Mouse (Mus musculus) brain, embryonic 18.5 days (tissue): ENCODE data around the gene 4930556J24Rik.
"Not testable (repeated sequence)": the region's sequence is repeated elsewhere in the genome, so short reads cannot be mapped to it uniquely, and the experiment has no call there.

ENCODE experiments used
- DNase-seq: peaks from one replicate; pipeline ENCODE4 v3.0.0-alpha.2; 2012; ENCODE audit warnings: low read depth, low spot score

The 4930556J24Rik gene

GRCm38 (mm10) chr11:3973081-3973480, 3.5 kb downstream of the 4930556J24Rik start:
- no peak for DNase-seq

- no peak for DNase-seq
Measured at GRCm38 (mm10) chr11:3970361-3970760, 6.2 kb downstream of the 4930556J24Rik start.

GRCm38 (mm10) chr11:3969837-3970236, 6.7 kb downstream of the 4930556J24Rik start:
- DNase-seq: no peak

- DNase-seq: no peak
Measured at GRCm38 (mm10) chr11:3964416-3965172, 12.0 kb downstream of the 4930556J24Rik start.

- peak; percentile 86 for DNase-seq
Measured at GRCm38 (mm10) chr11:3963610-3964415, 12.8 kb downstream of the 4930556J24Rik start, which contains the start of gene Pes1. Gene Pes1, plus strand, starts transcription at chr11:3963975.

- DNase-seq: no peak
Measured at GRCm38 (mm10) chr11:3963155-3963554, 13.4 kb downstream of the 4930556J24Rik start.

- no peak for DNase-seq
Measured at GRCm38 (mm10) chr11:3961761-3962160, 14.8 kb downstream of the 4930556J24Rik start.

- DNase-seq: no peak
Measured at GRCm38 (mm10) chr11:3960901-3961300, 15.7 kb downstream of the 4930556J24Rik start.

GRCm38 (mm10) chr11:3955371-3955770, 21.2 kb downstream of the 4930556J24Rik start:
- DNase-seq: not testable (repeated sequence)

GRCm38 (mm10) chr11:3954876-3955275, 21.7 kb downstream of the 4930556J24Rik start:
- DNase-seq: not testable (repeated sequence)

- no peak for DNase-seq
Measured at GRCm38 (mm10) chr11:3946386-3946785, 30.2 kb downstream of the 4930556J24Rik start.

GRCm38 (mm10) chr11:3941371-3941770, 35.2 kb downstream of the 4930556J24Rik start:
- DNase-seq: no peak

- no peak for DNase-seq
Measured at GRCm38 (mm10) chr11:3937321-3937874, 39.2 kb downstream of the 4930556J24Rik start.

GRCm38 (mm10) chr11:3936318-3936717, 40.3 kb downstream of the 4930556J24Rik start:
- no peak for DNase-seq

- DNase-seq: no peak
Measured at GRCm38 (mm10) chr11:3935135-3935534, 41.4 kb downstream of the 4930556J24Rik start.

GRCm38 (mm10) chr11:3933756-3934285, 42.8 kb downstream of the 4930556J24Rik start:
- no peak for DNase-seq

GRCm38 (mm10) chr11:3931511-3932211, 44.9 kb downstream of the 4930556J24Rik start, which contains the start of gene Tcn2:
Gene Tcn2, minus strand, starts transcription at chr11:3932159.
- no peak for DNase-seq

GRCm38 (mm10) chr11:3930931-3931330, 45.6 kb downstream of the 4930556J24Rik start:
- DNase-seq: no peak

- no peak for DNase-seq
Measured at GRCm38 (mm10) chr11:3930019-3930418, 46.6 kb downstream of the 4930556J24Rik start.

GRCm38 (mm10) chr11:3925916-3926315, 50.7 kb downstream of the 4930556J24Rik start:
- DNase-seq: no peak

GRCm38 (mm10) chr11:3922731-3923130, 53.8 kb downstream of the 4930556J24Rik start:
- no peak for DNase-seq
